Mouse (Mus musculus): ENCODE data around the gene Acbd4.

DNA sequence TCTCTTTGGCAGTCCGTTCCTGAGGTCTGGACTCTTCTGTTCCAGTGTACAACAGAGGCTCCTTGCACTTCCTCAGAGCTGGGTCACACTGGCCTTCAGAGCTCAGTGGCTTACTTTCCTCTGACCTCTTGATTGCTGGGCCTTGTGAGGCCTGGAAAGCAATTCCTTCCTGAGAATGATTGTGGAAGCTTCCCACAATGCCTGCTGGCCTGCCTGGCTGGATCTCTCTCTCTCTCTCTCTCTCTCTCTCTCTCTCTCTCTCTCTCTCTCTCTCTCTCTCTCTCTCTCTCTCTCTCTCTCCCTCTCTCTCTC, 40.4 kb downstream of the Acbd4 start:
- TF ChIP-seq CTCF (IDR thresholded peaks at IDR 0.05; ENCODE audit: low read depth), result no peak
- TF ChIP-seq EP300 (IDR thresholded peaks at IDR 0.05; ENCODE audit: low read depth), result no peak

Measured in heart, postnatal 0 days (tissue).